Comparison of ENCODE assay signal across 9 mouse cellular contexts in genomic region chr6:51118833-51119535, GRCm38 (mm10).
DNase-seq lines count a peak whose midpoint lies in the region; ATAC-seq and TF ChIP-seq lines count a peak whose summit lies in the region.
"Had no signal": no experiment of that assay in that cellular context is flagged by ENCODE, and none has a peak within 500 bp of the region (broad histone marks: within the 10 kb centered on the region; RNA-seq: fewer than 3 reads in every experiment).

No protein-coding gene starts in this region.

- H3K9me3 ChIP-seq in embryonic facial prominence, embryonic 14.5 days (ENCODE audit: control insufficient read depth, low read length): no peaks in the 10 kb centered on the region
- H3K9me3 ChIP-seq: lung, embryonic 15.5 days had no signal

- WGBS in kidney, adult 2 months: 45% methylated on average over 9 of the region's 9 CpGs
- WGBS in embryonic facial prominence, embryonic 14.5 days: 29% methylated on average over 9 of the region's 9 CpGs

- H3K4me3 ChIP-seq in kidney, adult 2 months (ENCODE audit: insufficient read depth, low read depth, low read length): no peak overlapping the region
- H3K4me3 ChIP-seq in embryonic facial prominence, embryonic 14.5 days (ENCODE audit: low read depth, low read length): no peak overlapping the region
- H3K4me3 ChIP-seq: lung, embryonic 15.5 days had no signal

- TF ChIP-seq POLR2A in kidney, adult 2 months (IDR thresholded peaks at IDR 0.05; ENCODE audit: low read depth, low read length): no peak

- ATAC-seq in embryonic facial prominence, embryonic 14.5 days (ENCODE audit: low read depth): peak; percentile 74
- no peak for ATAC-seq in megakaryocyte, adult 5-6 weeks (ENCODE audit: poor library complexity, severe bottlenecking)

- 0 out of 2 replicates have a peak, but pooled peaks cover 1% of the 10 kb centered on the region for H3K27me3 ChIP-seq in kidney, adult 2 months (replicated peaks; ENCODE audit: control insufficient read depth, insufficient read depth, low read length)
- no peaks in the 10 kb centered on the region for H3K27me3 ChIP-seq in embryonic facial prominence, embryonic 14.5 days (replicated peaks; ENCODE audit: control insufficient read depth, insufficient read depth, low read length)
- H3K27me3 ChIP-seq: lung, embryonic 15.5 days had no signal

- TF ChIP-seq CTCF in kidney, adult 2 months (conservative IDR thresholded peaks at IDR 0.05; ENCODE audit: insufficient read depth, insufficient read length, low read depth, low read length): no peak

- DNase-seq in kidney, adult 2 months: peak; percentile 9
- DNase-seq in kidney, postnatal 10 days: no peak
- DNase-seq in NIH3T3 (ENCODE audit: low read depth): peak; percentile 92
- peak; percentile 89 for DNase-seq in embryonic facial prominence, embryonic 14.5 days (ENCODE audit: low spot score)
- DNase-seq in lung, postnatal 36 days: peak; percentile 43
- no peak for DNase-seq in ovary, adult 18-20 months (ENCODE audit: low spot score)
- no peak for DNase-seq in left cerebral cortex, adult 9 months (ENCODE audit: low spot score in 2 of 2)

- no peak overlapping the region for H3K27ac ChIP-seq in kidney, adult 2 months (ENCODE audit: insufficient read depth, low read depth, low read length)
- H3K27ac ChIP-seq in embryonic facial prominence, embryonic 14.5 days (replicated peaks; ENCODE audit: low read depth, low read length): peak overlapping the region; percentile 89

- no peak overlapping the region for H3K4me2 ChIP-seq in embryonic facial prominence, embryonic 14.5 days (ENCODE audit: low read depth, low read length)
- H3K4me2 ChIP-seq: lung, embryonic 15.5 days had no signal

- no peaks in the 10 kb centered on the region for H3K4me1 ChIP-seq in kidney, adult 2 months (ENCODE audit: control insufficient read depth, insufficient read depth, low read length)
- peaks cover 30% of the 10 kb centered on the region for H3K4me1 ChIP-seq in embryonic facial prominence, embryonic 14.5 days (ENCODE audit: control insufficient read depth, insufficient read depth, low read length)

- no peaks in the 10 kb centered on the region for H3K36me3 ChIP-seq in kidney, adult 2 months (ENCODE audit: control insufficient read depth, insufficient read depth, low read length)
- H3K36me3 ChIP-seq in embryonic facial prominence, embryonic 14.5 days (ENCODE audit: control insufficient read depth, insufficient read depth, low read length): no peaks in the 10 kb centered on the region
- H3K36me3 ChIP-seq: lung, embryonic 15.5 days had no signal

- no peak overlapping the region for H3K9ac ChIP-seq in embryonic facial prominence, embryonic 14.5 days (ENCODE audit: low read depth, low read length)
- H3K9ac ChIP-seq: lung, embryonic 15.5 days had no signal

Comparison
In these comparisons a context has a peak if more than half of its experiments do, and no peak if none do; other contexts are left out.
1. DNase-seq: peak in kidney, adult 2 months (single experiment), NIH3T3 (single experiment), embryonic facial prominence, embryonic 14.5 days (single experiment) and lung, postnatal 36 days (single experiment); none in kidney, postnatal 10 days (single experiment), ovary, adult 18-20 months (single experiment) and left cerebral cortex, adult 9 months (0 of 2).